Mouse (Mus musculus) neural tube, embryonic 12.5 days (tissue): ENCODE measurements around the gene Slc23a2. TPM values are rescaled to one million over a fixed set of nuclear protein-coding genes. Genes with fewer than 3 reads are reported as not detected.

Experiments
- ATAC-seq: fragments of 200-750 bp; cut with Nextera tagmentation; 2 replicates; pipeline ENCODE4 v1.8.0; 2017; ENCODE audit warnings: low read depth, mild to moderate bottlenecking, moderate TSS enrichment, moderate library complexity; ENCODE audit not compliant: low FRiP score
- H3K27ac ChIP-seq: fragments of 300-500 bp; sonication (generic); 2 replicates; pipeline ENCODE4 v1.5.1; 2016
- H3K27me3 ChIP-seq: fragments of 300-500 bp; sonication (generic); replicated peaks from 2 replicates; pipeline ENCODE4 v1.6.1; 2016; ENCODE audit warnings: mild to moderate bottlenecking
- H3K36me3 ChIP-seq: fragments of 300-500 bp; sonication (generic); 2 replicates; pipeline ENCODE4 v1.6.1; 2016; ENCODE audit warnings: mild to moderate bottlenecking
- H3K4me1 ChIP-seq: fragments of 300-500 bp; sonication (generic); 2 replicates; pipeline ENCODE4 v1.6.1; 2016
- H3K4me2 ChIP-seq: fragments of 300-500 bp; sonication (generic); replicated peaks from 2 replicates; pipeline ENCODE4 v1.6.1; 2016; ENCODE audit warnings: mild to moderate bottlenecking
- H3K4me3 ChIP-seq: fragments of 300-500 bp; sonication (generic); 2 replicates; pipeline ENCODE4 v1.5.1; 2016
- H3K9ac ChIP-seq: fragments of 300-500 bp; sonication (generic); 2 replicates; pipeline ENCODE4 v1.6.1; 2016; ENCODE audit warnings: mild to moderate bottlenecking
- H3K9me3 ChIP-seq: fragments of 300-500 bp; sonication (generic); 2 replicates; pipeline ENCODE4 v1.6.1; 2016; ENCODE audit warnings: mild to moderate bottlenecking
- WGBS: fragments of 180-500 bp; shearing (Covaris S2); methylation state at CpG from one replicate; pipeline ENCODE4 v1.1.7; 2016; 5-methylcytosine and 5-hydroxymethylcytosine counted together
- polyA plus RNA-seq: library from polyadenylated mRNA; unstranded; fragments of >200 nt; fragmentation: Nextera tagmentation; extraction: Ambion mirVana; gene quantifications from 2 replicates; pipeline ENCODE4 v1.2.1, GENCODE M21; 2016

Slc23a2 gene
- polyA plus RNA-seq, 1 experiment from 2014 or later, result 18.9 TPM

DNA sequence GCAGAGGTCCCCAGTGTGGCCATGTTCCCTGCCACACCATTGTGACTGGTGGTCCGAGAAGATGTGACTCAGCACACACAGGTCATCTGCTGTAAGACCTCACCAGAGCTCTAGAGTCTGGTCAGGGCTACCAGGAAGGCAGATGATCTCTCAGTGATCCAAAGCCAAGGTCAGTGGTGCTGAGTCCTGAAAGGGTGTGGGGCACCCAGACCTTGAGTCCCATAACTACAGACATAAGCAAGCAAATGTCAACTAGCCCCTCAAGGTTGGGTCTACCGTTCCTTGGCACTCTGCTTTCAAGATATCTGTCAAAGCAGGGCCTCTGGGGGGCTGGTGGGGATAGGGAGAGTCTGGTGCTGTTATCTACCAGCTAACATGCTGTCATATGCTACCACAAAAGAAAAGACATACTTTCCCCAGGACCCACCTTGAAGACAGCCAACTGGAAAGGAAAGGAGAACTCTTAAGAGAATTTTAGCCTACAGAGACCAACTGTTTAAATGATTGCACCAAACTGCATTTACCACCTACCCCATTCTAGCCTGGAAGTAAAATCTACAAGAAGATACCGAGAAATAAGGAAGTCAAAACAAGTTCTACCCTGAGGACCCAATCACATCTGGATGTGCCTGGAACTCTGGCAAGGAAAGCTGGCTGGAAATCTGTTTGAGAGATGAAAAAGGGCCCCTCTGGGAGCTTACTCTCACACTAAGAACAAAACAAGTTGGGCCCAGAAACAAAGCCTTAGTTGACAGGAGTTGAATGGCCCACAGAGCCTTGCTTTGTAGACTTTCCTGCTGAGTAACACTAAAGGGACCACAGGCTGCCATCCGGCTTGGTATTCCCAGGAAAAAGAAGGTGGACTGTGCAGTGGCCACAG, 110.1 kb downstream of the Slc23a2 start:
- no peak overlapping the region for H3K4me3 ChIP-seq
- no peak overlapping the region for H3K27ac ChIP-seq
- H3K36me3 ChIP-seq, result no peaks in the 10 kb centered on the region
- ATAC-seq, result no peak
- no peak overlapping the region for H3K9ac ChIP-seq
- H3K27me3 ChIP-seq, result no peaks in the 10 kb centered on the region
- 65% methylated on average over 4 of the region's 4 CpGs for WGBS
- peaks cover 11% of the 10 kb centered on the region for H3K4me1 ChIP-seq
- no peaks in the 10 kb centered on the region for H3K9me3 ChIP-seq
- no peak overlapping the region for H3K4me2 ChIP-seq

DNA sequence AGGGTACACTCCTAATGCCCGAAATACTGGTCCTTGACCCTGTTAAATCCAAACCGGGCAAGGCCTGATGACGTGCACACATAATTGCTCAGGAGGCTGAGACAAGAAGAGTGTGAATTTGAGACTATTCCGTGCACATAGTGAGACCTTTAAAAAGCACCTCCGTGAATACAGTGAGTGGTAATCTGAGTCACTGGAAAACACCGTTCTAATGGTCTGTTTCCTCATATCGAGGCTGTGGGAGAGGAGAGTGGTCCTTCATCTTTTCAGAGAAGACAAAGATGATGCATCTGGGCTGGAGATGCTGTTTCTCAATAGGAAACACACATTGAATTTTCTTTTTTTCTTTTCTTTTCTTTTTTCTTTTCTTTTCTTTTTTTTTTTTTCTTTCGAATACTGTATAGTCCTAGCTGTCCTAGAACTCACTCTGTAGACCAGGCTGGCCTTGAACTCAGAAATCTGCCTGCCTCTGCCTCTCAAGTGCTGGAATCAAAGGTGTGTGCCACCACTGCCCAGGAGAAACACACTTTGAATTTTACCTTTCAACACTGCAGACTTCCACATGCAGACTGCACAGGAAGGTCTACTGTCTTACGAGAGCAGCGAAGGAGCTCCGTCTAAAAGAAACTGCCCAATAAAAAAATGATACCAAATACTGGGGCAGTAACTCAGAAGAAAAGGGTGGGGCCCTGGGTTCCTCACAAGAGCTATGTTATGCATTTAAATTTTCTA, 113.4 kb downstream of the Slc23a2 start:
- no peaks in the 10 kb centered on the region for H3K27me3 ChIP-seq
- WGBS, result 66% methylated on average over 11 of the region's 11 CpGs
- no peaks in the 10 kb centered on the region for H3K9me3 ChIP-seq
- ATAC-seq, result no peak
- H3K27ac ChIP-seq, result peak overlapping the region; percentile 80; the same call in 1 of the 2 replicates
- peak overlapping the region; percentile 91 for H3K4me2 ChIP-seq
- H3K36me3 ChIP-seq, result no peaks in the 10 kb centered on the region
- H3K9ac ChIP-seq, result no peak overlapping the region
- H3K4me1 ChIP-seq, result peaks cover 28% of the 10 kb centered on the region
- no peak overlapping the region for H3K4me3 ChIP-seq

DNA sequence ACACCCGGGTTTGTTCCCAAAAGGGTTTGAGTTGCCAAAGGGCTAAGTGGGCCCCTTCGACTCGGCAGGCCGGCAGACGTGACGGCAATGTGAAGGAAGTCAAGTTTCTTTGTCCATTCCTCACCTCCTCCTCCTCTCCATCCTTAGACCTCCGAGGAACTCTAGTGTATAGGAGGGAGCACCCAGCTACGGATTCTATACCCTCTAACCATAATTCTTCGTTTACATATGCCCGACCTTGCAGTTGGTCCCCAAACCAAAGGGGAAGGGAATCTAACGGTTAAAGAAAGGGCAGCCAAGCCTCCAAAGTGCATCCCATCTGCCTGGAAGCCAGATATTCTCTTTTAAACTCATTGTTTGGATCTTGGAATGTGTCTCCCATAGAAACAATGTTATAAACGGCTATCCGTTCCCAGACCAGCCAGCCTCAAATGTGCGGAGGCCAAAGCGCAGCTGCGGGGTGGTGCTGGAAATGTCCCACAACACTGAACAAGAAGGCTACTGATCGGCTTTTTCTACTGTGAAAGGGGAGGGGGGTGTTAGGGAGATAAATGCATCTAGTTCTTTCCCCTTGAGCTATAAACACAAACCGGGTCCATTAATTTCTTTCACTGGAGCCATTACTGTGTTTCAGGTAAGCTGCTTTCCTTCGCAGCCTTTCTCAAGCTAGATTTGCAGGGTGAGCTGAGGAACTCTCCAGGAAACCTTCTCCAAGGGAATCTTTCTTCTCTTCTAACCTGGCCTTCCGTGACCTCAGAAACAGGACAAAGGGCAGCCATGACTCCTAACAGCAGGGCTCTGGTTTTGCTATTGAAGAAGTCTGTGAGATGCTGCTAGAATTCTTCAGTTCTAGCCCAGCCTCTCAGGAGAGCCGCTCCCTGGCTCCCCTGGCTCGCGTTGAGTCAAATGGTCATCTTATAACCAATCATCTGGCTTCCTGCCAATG, 114.2 kb downstream of the Slc23a2 start:
- peak overlapping the region; percentile 80 for H3K27ac ChIP-seq
- peaks cover 28% of the 10 kb centered on the region for H3K4me1 ChIP-seq
- no peaks in the 10 kb centered on the region for H3K27me3 ChIP-seq
- 7% methylated on average over 23 of the region's 23 CpGs for WGBS
- no peaks in the 10 kb centered on the region for H3K36me3 ChIP-seq
- peak; percentile 37 for ATAC-seq
- H3K4me2 ChIP-seq, result peak overlapping the region; percentile 91
- H3K9me3 ChIP-seq, result no peaks in the 10 kb centered on the region
- peak overlapping the region; percentile 79 for H3K9ac ChIP-seq
- peak overlapping the region; percentile 62 for H3K4me3 ChIP-seq

DNA sequence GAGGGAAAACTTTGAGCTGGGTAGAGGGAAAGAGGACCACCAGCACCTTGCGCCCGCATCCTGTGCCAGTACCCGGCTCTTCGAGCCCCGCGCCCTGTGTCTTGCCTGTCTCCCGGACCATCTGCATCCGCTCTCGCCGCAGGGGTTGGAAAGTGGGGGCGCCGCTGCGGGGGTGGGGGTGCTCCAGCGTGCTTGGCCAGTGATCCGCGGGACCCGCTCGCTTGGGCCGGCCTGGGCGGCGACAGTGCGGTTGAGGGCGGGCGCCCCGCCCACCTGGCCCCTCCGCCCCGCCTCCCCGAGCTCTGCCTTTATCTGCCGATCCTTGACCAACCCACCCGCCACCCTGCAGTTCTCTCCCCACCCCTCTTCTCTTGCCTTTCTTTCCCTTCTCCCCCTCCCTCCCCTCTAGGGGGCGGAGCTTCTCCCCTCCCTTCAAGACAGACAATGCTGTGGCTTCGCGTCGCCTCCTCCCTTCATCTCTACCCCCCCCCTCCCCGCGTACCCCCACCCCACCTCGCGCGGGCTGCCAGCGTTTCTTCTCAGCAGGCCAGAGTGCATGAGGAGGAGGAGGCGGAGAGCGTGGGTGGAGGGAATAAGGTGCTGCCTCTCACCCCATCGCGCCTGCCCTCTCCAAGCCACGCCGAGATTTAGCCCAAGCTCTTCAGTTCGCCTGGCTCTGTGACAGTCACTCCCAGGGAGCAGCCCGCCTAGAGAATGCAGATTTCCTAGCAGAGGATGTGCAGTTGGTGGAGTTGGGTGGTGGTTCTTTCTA, 115.1 kb downstream of the Slc23a2 start, which contains the start of gene Rassf2:
TSS of gene Rassf2 (minus strand) at position 613 of the 772 bp plus-strand sequence.
- peak within 1 kb of the TSS; percentile 91 for H3K4me2 ChIP-seq
- H3K9me3 ChIP-seq, result no peaks in the 10 kb centered on the region
- peaks cover 28% of the 10 kb centered on the region for H3K4me1 ChIP-seq
- under 1% methylated on average over 47 of the region's 48 CpGs for WGBS
- peak within 1 kb of the TSS; percentile 80 for H3K27ac ChIP-seq
- H3K4me3 ChIP-seq, result peak within 1 kb of the TSS; percentile 62
- no peaks in the 10 kb centered on the region for H3K27me3 ChIP-seq
- ATAC-seq, result peak; percentile 93
- peak within 1 kb of the TSS; percentile 79 for H3K9ac ChIP-seq
- H3K36me3 ChIP-seq, result 0 out of 2 replicates have a peak, but pooled peaks cover 4% of the 10 kb centered on the region

DNA sequence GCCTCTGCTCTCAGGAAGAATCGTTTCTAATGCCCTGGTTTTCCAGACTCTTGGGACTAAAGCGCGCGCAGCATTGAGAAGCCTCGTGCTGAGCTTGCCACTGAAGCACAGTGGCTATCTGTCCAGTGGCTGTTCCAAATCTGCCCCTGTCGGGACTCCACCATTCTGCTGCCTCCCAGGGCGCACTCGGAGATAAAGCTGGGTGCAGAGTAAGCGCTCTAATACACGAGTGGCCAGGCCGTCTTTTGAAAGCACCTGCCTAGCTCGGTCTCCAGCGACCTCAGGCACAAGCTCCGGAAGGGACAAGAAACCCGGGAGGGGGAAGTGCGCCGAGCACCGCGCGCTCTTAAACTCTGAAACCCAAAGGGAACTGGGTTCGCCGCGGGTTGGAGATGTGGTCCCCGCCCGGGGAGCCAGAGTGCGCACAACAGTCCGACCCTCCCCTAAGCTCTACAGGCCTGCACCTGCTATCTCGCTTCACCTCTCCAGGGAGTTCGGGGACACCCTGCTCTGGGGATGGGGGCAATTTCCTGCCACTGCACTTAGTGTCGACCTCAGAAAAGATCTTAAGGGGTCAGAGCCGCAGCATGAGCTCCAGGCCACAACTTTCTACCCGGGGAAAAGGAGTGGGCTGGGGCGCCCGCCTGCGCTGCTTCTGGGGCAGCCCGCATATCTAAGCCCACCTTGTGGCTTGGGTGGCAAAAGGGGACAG, 115.9 kb downstream of the Slc23a2 start:
- Histone ChIP-seq H3K4me3 (peak overlapping the region; percentile 62), H3K36me3 (0 out of 2 replicates have a peak, but pooled peaks cover 4% of the 10 kb centered on the region), H3K9me3 (no peaks in the 10 kb centered on the region), H3K27ac (peak overlapping the region; percentile 80; the same call in 1 of the 2 replicates), H3K27me3 (no peaks in the 10 kb centered on the region), H3K4me2 (peak overlapping the region; percentile 91), H3K4me1 (peaks cover 28% of the 10 kb centered on the region), H3K9ac (peak overlapping the region; percentile 79)
- WGBS, result under 1% methylated on average over 36 of the region's 36 CpGs
- ATAC-seq, result peak; percentile 49

DNA sequence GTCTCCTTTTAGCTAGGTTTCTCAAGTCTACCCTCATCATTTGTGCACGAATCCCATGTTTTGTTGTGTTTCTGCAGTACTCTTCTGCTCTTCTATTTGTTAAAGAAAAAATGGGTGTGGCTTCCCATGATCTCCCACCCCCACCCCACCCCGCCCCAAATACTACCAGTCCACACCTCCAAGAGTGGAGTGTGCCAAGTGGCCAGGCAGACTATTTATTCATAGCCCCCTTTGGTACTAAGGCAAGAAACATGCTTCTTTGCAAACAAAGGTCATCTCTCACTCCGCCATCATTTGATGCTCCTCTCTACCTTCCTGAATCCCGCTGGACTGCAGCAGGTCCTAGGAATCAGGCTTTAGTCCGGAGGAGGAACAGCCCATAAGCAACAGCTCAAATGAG, 116.8 kb downstream of the Slc23a2 start:
- Histone ChIP-seq H3K9me3 (no peaks in the 10 kb centered on the region), H3K27ac (no peak overlapping the region), H3K4me3 (peak overlapping the region; percentile 62), H3K4me2 (peak overlapping the region; percentile 91), H3K27me3 (no peaks in the 10 kb centered on the region), H3K4me1 (peaks cover 28% of the 10 kb centered on the region), H3K36me3 (0 out of 2 replicates have a peak, but pooled peaks cover 4% of the 10 kb centered on the region), H3K9ac (0 out of 2 replicates have a peak overlapping the region, but pooled peaks have one; percentile 79)
- no peak for ATAC-seq
- 38% methylated on average over 5 of the region's 5 CpGs for WGBS

DNA sequence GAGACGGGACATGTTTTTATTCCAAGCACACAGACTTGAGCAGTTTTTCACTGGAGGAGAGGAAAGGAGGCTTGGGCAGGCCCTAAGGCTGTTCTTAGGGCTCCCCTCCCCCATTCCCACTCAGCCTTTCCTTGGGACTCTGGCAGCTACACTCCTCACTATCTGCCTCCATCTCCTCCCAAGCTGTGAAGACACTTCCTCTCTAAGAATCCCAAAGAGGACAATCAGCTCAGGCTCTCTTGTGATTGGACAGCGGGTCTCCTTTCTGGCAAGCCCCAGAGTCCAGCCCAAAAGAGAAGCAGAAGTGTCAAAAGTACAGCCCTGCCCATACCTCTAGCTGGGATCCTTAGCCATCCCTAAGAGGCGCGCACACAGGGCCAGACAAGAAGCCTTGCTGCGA, 117.5 kb downstream of the Slc23a2 start:
- Histone ChIP-seq H3K9me3 (no peaks in the 10 kb centered on the region), H3K4me2 (peak overlapping the region; percentile 91), H3K27ac (no peak overlapping the region), H3K4me1 (peaks cover 28% of the 10 kb centered on the region), H3K9ac (no peak overlapping the region), H3K27me3 (no peaks in the 10 kb centered on the region), H3K4me3 (no peak overlapping the region), H3K36me3 (0 out of 2 replicates have a peak, but pooled peaks cover 4% of the 10 kb centered on the region)
- ATAC-seq, result no peak
- WGBS, result 63% methylated on average over 5 of the region's 5 CpGs

DNA sequence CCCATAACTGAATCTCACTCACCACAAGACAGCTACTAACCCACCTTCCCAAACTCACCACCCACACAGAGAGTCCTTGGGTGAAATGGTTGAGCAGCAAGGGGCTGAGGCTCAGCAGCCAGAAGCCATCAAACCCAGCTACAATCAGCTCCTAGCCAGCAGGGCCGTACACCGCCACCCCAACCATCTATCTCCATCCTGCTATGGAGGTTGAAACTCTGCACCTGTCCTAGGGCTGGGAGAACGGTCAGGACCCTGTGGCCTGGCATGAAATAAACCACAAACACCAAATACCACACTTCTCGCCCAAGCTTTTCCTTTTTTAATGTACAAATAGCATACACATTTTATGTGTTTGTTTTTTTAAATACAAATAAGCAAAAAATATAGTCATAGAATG, 120.9 kb downstream of the Slc23a2 start:
- Histone ChIP-seq H3K27me3 (no peaks in the 10 kb centered on the region), H3K4me3 (no peak overlapping the region), H3K27ac (no peak overlapping the region), H3K9ac (no peak overlapping the region), H3K4me2 (no peak overlapping the region), H3K9me3 (no peaks in the 10 kb centered on the region), H3K4me1 (peaks cover 22% of the 10 kb centered on the region), H3K36me3 (peaks cover 7% of the 10 kb centered on the region; the same call in 1 of the 2 replicates)
- no peak for ATAC-seq
- WGBS, result 90% methylated on average over 4 of the region's 4 CpGs

DNA sequence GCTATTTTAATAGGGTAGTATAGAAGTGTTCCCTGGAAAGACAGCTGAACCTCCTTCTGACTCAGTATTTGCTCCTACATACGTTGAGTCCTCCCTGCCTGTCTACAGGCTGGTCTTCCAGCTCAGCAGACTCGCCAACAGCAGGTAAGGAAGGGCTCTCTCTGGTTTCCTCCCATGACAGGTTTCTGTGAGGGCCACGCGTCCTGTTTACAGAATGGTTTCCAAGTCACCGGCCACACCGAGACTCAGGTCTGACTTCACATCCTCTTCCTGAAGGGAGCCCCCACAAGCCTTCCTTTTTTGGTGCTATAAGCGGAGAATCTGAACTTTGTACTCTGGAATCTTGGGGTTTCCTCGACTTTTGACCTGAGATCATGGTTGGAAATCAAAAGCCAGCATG, 122.3 kb downstream of the Slc23a2 start:
- 86% methylated on average over 8 of the region's 8 CpGs for WGBS
- H3K36me3 ChIP-seq, result peaks cover 7% of the 10 kb centered on the region; the same call in 1 of the 2 replicates
- H3K4me1 ChIP-seq, result peaks cover 9% of the 10 kb centered on the region
- no peaks in the 10 kb centered on the region for H3K27me3 ChIP-seq
- no peak overlapping the region for H3K4me3 ChIP-seq
- H3K9ac ChIP-seq, result no peak overlapping the region
- ATAC-seq, result no peak
- H3K27ac ChIP-seq, result no peak overlapping the region
- H3K9me3 ChIP-seq, result no peaks in the 10 kb centered on the region
- no peak overlapping the region for H3K4me2 ChIP-seq

DNA sequence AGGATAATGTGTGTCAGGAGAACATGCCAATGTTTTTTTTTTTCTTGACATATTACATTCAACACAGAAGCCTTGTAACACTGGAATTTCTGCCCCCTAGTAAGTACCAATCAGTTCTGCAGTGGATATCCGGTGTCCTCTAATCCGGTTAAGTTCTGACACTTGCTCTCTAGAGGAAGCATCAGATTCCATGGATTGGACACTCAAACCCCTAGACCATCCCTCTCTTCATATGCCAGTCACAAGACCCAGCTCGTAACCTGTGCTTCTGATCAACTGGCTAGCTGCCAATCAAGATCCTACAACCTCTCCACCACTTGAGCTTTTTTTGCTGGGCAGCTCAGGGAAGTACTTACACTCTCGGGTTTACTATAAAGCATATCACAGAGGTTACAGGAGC, 123.3 kb downstream of the Slc23a2 start:
- Histone ChIP-seq H3K9ac (no peak overlapping the region), H3K4me1 (0 out of 2 replicates have a peak, but pooled peaks cover 4% of the 10 kb centered on the region), H3K4me3 (no peak overlapping the region), H3K36me3 (peaks cover 7% of the 10 kb centered on the region; the same call in 1 of the 2 replicates), H3K9me3 (no peaks in the 10 kb centered on the region), H3K27ac (no peak overlapping the region), H3K4me2 (no peak overlapping the region), H3K27me3 (no peaks in the 10 kb centered on the region)
- ATAC-seq, result no peak
- WGBS, result 89% methylated on average over 4 of the region's 4 CpGs
